Mouse (Mus musculus) forebrain, embryonic 14.5 days (tissue): ENCODE data around the gene Pacrg. TPM values are rescaled to one million over a fixed set of nuclear protein-coding genes. Genes with fewer than 3 reads are reported as not detected.
A peak's percentile ranks its signal among the peaks of the same experiment; 100 is the strongest.

Source experiments
- ATAC-seq: fragments of 200-750 bp; cut with Nextera tagmentation; 2 replicates; pipeline ENCODE4 v1.8.0; 2017; ENCODE audit warnings: mild to moderate bottlenecking, moderate library complexity
- DNase-seq: peaks from one replicate; pipeline ENCODE4 v3.0.0-alpha.2; 2015; ENCODE audit warnings: low spot score
- H3K27ac ChIP-seq: fragments of 300-500 bp; sonication (generic); 2 replicates; pipeline ENCODE4 v1.5.1; 2014; ENCODE audit warnings: low read depth, mild to moderate bottlenecking, control low read depth, low read length, moderate library complexity
- H3K27me3 ChIP-seq: fragments of 300-500 bp; sonication (generic); replicated peaks from 2 replicates; pipeline ENCODE4 v1.6.1; 2014; ENCODE audit warnings: low read length, control low read depth, mixed read lengths; ENCODE audit not compliant: control insufficient read depth, insufficient read depth
- H3K36me3 ChIP-seq: fragments of 300-500 bp; sonication (generic); 2 replicates; pipeline ENCODE4 v1.6.1; 2014; ENCODE audit warnings: low read length, control low read depth; ENCODE audit not compliant: control insufficient read depth, insufficient read depth
- H3K4me1 ChIP-seq: fragments of 300-500 bp; sonication (generic); 2 replicates; pipeline ENCODE4 v1.6.1; 2014; ENCODE audit warnings: antibody characterized with exemption, low read length, control low read depth; ENCODE audit not compliant: control insufficient read depth, insufficient read depth
- H3K4me2 ChIP-seq: fragments of 300-500 bp; sonication (generic); 2 replicates; pipeline ENCODE4 v1.6.1; 2014; ENCODE audit warnings: mild to moderate bottlenecking, control low read depth, low read length
- H3K4me3 ChIP-seq: fragments of 300-500 bp; sonication (generic); 2 replicates; pipeline ENCODE4 v1.5.1; 2014; ENCODE audit warnings: low read depth, low read length, control low read depth
- H3K9ac ChIP-seq: fragments of 300-500 bp; sonication (generic); 2 replicates; pipeline ENCODE4 v1.6.1; 2014; ENCODE audit warnings: mild to moderate bottlenecking, low read length, control low read depth, moderate library complexity
- H3K9me3 ChIP-seq: fragments of 300-500 bp; sonication (generic); replicated peaks from 2 replicates; pipeline ENCODE4 v1.6.1; 2016; ENCODE audit warnings: low read length, control low read depth, mixed read lengths; ENCODE audit not compliant: control insufficient read depth
- WGBS: fragments of 180-500 bp; shearing (Covaris S2); extraction: QIAGEN DNeasy Blood & Tissue Kit; methylation state at CpG from one replicate; pipeline ENCODE4 v1.1.7; 2014; 5-methylcytosine and 5-hydroxymethylcytosine counted together
- polyA plus RNA-seq: library from polyadenylated mRNA; unstranded; fragments of >200 nt; fragmentation: Nextera tagmentation; extraction: Ambion mirVana; gene quantifications from 2 replicates; pipeline ENCODE4 v1.2.1, GENCODE M21; 2014

The Pacrg gene
- polyA plus RNA-seq, 1 experiment from 2014 or later = 7.8 TPM

GRCm38 (mm10) chr17:10624699-10625424 is 215.2 kb downstream of the Pacrg start:
- Histone ChIP-seq H3K4me2 (no peak overlapping the region), H3K9me3 (no peaks in the 10 kb centered on the region), H3K36me3 (no peaks in the 10 kb centered on the region), H3K4me3 (no peak overlapping the region), H3K27ac (no peak overlapping the region), H3K4me1 (peaks cover 16% of the 10 kb centered on the region), H3K27me3 (no peaks in the 10 kb centered on the region), H3K9ac (no peak overlapping the region)
- no peak for ATAC-seq
- no peak for DNase-seq
- WGBS = 95% methylated on average over 6 of the region's 6 CpGs

GRCm38 (mm10) chr17:10620621-10621020 is 219.5 kb downstream of the Pacrg start:
- Histone ChIP-seq H3K36me3 (no peaks in the 10 kb centered on the region), H3K4me3 (no peak overlapping the region), H3K4me1 (peaks cover 4% of the 10 kb centered on the region; the same call in 1 of the 2 replicates), H3K9ac (no peak overlapping the region), H3K27me3 (no peaks in the 10 kb centered on the region), H3K9me3 (no peaks in the 10 kb centered on the region), H3K4me2 (no peak overlapping the region), H3K27ac (no peak overlapping the region)
- DNase-seq (peak; percentile 19), ATAC-seq (no peak)
- WGBS = 19% methylated on average over 2 of the region's 2 CpGs

- Histone ChIP-seq H3K36me3 (no peaks in the 10 kb centered on the region), H3K4me3 (no peak overlapping the region), H3K4me2 (no peak overlapping the region), H3K27me3 (no peaks in the 10 kb centered on the region), H3K27ac (no peak overlapping the region), H3K9ac (no peak overlapping the region), H3K4me1 (peaks cover 4% of the 10 kb centered on the region; the same call in 1 of the 2 replicates), H3K9me3 (no peaks in the 10 kb centered on the region)
- no peak for DNase-seq
- 78% methylated on average over 3 of the region's 3 CpGs for WGBS
- ATAC-seq = no peak
Measured at GRCm38 (mm10) chr17:10619881-10620280, 220.2 kb downstream of the Pacrg start.

DNA sequence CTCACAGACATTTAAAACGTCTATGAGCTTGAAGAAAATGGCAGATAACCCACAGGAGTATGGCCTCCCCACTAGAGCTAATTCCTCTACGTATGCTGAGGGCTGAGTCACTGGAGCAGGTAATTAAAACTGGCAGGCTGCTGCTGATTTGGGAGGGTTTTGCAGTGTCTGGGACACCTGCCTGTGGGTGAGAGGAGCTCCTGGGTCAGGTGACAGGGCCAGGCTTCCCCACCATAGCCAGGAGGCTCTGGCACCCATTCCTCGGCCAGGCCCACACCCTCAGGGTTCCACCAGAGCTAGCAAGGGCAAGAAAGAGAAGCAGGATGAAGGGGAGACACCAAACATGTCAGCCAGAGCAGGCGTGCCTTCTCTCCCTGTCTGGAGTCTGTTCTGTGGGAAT is 222.5 kb downstream of the Pacrg start:
- WGBS = 57% methylated on average over 4 of the region's 4 CpGs
- Histone ChIP-seq H3K9me3 (no peaks in the 10 kb centered on the region), H3K27me3 (no peaks in the 10 kb centered on the region), H3K27ac (no peak overlapping the region), H3K4me1 (peaks cover 4% of the 10 kb centered on the region; the same call in 1 of the 2 replicates), H3K9ac (no peak overlapping the region), H3K36me3 (no peaks in the 10 kb centered on the region), H3K4me3 (no peak overlapping the region), H3K4me2 (no peak overlapping the region)
- DNase-seq = no peak
- ATAC-seq = no peak

DNA sequence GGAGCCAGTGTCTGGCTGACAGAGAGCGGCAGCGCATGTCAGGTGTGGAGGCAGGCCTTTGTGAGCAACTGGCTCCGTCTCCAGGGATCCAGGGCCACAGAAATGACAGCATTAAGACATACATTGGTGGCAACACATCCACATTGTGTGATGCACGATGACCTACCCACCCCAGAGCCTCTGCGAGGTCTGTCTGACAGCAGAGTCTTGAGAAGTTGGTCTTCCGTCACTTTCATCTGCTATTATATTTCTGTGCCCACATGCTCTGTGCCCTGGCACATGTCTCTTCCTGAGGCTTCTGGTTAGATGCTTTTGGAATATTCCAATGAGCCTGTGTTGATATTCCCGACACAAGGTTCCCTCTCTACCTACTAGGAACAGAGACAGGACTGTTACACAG is 224.5 kb downstream of the Pacrg start:
- peaks cover 4% of the 10 kb centered on the region; the same call in 1 of the 2 replicates for H3K4me1 ChIP-seq
- H3K36me3 ChIP-seq = no peaks in the 10 kb centered on the region
- H3K4me2 ChIP-seq = no peak overlapping the region
- no peak for ATAC-seq
- no peaks in the 10 kb centered on the region for H3K27me3 ChIP-seq
- DNase-seq = no peak
- 91% methylated on average over 7 of the region's 7 CpGs for WGBS
- no peak overlapping the region for H3K4me3 ChIP-seq
- H3K27ac ChIP-seq = no peak overlapping the region
- H3K9ac ChIP-seq = no peak overlapping the region
- H3K9me3 ChIP-seq = no peaks in the 10 kb centered on the region

DNA sequence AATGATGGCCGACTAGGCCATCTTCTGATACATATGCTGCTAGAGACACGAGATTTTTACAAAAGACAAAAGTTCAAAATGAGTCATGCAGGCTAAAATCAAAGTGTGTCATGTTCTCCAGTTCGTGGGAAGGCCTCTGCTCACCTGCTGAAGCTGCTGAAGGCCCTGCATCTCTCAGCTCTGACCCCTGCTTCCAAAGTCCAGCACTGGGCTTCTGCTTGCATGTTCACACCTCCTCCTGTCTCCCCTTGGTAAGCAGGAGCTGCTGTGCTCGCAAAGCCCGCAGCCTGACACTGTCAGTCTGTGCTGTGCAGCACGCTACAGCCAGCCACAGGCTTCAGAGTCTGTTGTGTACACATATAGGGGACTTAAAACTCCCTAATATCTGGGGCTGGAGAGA is 225.4 kb downstream of the Pacrg start:
- Histone ChIP-seq H3K36me3 (no peaks in the 10 kb centered on the region), H3K4me1 (no peaks in the 10 kb centered on the region), H3K27ac (no peak overlapping the region), H3K27me3 (no peaks in the 10 kb centered on the region), H3K9ac (no peak overlapping the region), H3K4me2 (no peak overlapping the region), H3K9me3 (no peaks in the 10 kb centered on the region), H3K4me3 (no peak overlapping the region)
- 84% methylated on average over 6 of the region's 6 CpGs for WGBS
- DNase-seq (no peak), ATAC-seq (no peak)

- no peaks in the 10 kb centered on the region for H3K27me3 ChIP-seq
- no peak overlapping the region for H3K4me2 ChIP-seq
- WGBS = 13% methylated on average over 3 of the region's 3 CpGs
- no peaks in the 10 kb centered on the region for H3K9me3 ChIP-seq
- no peaks in the 10 kb centered on the region for H3K36me3 ChIP-seq
- H3K4me1 ChIP-seq = no peaks in the 10 kb centered on the region
- H3K27ac ChIP-seq = no peak overlapping the region
- no peak overlapping the region for H3K4me3 ChIP-seq
- H3K9ac ChIP-seq = no peak overlapping the region
- DNase-seq = peak; percentile 27
- ATAC-seq = no peak
Measured at GRCm38 (mm10) chr17:10611626-10612025, 228.5 kb downstream of the Pacrg start.

DNA sequence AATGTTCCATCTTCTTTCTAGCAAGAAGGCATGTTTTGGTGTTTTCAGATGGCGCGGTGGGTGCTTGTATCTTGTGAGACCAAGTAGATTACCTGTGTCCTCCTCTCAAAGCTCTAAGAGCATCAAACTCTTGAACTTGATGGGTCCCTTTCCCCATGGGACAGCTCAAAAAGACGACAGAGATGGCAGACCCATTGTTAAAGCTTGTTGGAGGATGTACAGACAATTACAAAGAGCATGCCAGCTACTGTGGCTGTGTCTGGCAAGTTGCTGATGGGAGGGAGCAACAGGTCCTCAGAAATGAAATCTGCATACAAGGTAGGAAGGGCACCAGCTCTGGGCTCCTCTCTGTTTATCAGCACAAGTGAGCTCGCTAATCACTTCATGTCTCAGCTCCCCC is 232.0 kb downstream of the Pacrg start:
- Histone ChIP-seq H3K36me3 (no peaks in the 10 kb centered on the region), H3K9ac (no peak overlapping the region), H3K9me3 (no peaks in the 10 kb centered on the region), H3K27me3 (no peaks in the 10 kb centered on the region), H3K4me3 (no peak overlapping the region), H3K27ac (no peak overlapping the region), H3K4me1 (no peaks in the 10 kb centered on the region), H3K4me2 (no peak overlapping the region)
- DNase-seq = no peak
- WGBS = 82% methylated on average over 4 of the region's 4 CpGs
- ATAC-seq = no peak

GRCm38 (mm10) chr17:10606090-10606489 is 234.0 kb downstream of the Pacrg start:
- no peaks in the 10 kb centered on the region for H3K27me3 ChIP-seq
- H3K4me3 ChIP-seq = no peak overlapping the region
- no peaks in the 10 kb centered on the region for H3K36me3 ChIP-seq
- H3K4me1 ChIP-seq = no peaks in the 10 kb centered on the region
- ATAC-seq (no peak), DNase-seq (no peak)
- no peak overlapping the region for H3K4me2 ChIP-seq
- H3K9me3 ChIP-seq = no peaks in the 10 kb centered on the region
- no peak overlapping the region for H3K9ac ChIP-seq
- H3K27ac ChIP-seq = no peak overlapping the region
- 74% methylated on average over 3 of the region's 3 CpGs for WGBS
